Mouse (Mus musculus): ENCODE results near the gene Blcap. TPM values are rescaled to one million over a fixed set of nuclear protein-coding genes. Genes with fewer than 3 reads are reported as not detected.

Gene Blcap
- total RNA-seq, 1 experiment from 2014 or later, result 35.8 TPM

DNA sequence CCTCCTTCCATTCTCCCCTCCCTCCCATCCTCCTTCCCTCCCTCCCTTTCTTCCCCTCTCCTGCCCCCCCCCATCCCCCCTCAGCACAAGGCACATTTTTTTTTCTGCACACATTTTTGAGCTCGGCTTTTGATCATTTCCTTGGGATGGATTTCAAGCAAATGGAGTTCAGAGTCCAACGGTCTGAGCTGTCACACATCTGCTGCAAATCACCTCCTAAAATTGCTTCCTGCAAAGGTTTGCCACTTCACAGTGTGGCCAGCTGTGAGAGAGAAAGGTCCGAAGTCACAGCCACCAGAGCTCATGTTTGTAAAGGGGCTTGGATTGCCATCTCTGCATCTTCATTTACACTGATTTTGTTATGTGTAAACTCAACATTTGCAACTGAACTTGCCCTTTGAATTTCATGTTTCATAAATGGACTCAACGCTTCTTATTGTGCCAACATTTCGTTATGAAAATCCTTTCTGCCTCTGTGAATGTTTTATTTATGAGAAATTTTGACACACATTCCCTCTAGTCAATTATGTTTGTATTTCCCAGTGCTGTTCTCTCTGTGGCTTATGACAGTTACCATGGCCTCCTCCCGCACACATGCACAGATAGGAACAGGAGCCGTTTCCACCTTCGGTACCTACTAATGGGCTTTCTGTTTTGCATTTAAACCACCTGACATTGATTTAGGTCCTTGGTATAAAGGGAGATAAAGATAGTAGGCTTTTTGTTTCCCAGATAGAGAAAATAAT lies 39.2 kb downstream of the Blcap start:
- ATAC-seq (ENCODE audit: extremely low read depth, insufficient number of reproducible peaks, low FRiP score, poor library complexity, severe bottlenecking), result no peak

DNA sequence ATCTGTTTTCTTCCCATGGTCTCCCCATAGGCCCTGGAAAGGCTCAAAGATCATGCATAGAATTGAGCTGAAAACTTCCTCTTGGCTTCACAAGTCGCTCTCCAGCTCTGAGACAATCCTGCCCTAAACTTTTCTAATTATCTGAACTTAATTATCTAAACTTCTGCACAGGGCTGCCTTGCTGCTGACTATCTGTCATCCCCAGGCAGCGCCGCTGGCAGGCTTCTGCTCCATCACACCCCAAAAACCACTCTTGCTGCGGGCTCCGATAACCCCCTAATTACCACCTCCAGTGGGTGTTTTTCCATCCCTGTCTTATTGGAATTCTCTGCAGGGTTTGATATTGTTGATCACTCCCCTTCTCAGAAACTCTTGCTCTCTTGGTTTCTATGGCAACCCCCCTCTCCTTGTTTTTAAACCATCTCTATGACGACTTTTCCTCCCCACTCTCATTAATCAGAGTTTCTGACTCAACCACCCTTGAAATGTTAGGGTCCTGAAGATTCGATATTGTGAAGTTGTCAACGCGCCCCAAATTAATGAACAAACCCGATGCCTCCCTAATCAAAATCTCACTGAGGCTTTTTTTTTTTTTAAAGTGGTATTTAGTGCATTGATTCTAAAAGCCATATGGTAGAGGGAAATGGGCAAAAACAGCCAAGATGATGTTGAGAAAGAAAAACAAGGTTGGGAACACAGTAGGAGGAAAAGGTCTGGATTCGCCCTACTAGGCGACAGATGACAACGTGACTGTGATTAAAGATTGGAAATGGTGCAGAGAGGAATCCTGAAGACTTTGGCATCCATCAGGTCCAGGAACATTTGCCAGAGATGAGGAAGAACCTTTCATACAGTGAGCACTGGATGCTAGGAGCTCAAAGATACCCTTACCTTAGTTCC lies 40.8 kb downstream of the Blcap start:
- no peak for ATAC-seq (ENCODE audit: extremely low read depth, insufficient number of reproducible peaks, low FRiP score, poor library complexity, severe bottlenecking)

GRCm38 (mm10) chr2:157522556-157522955 lies 48.5 kb downstream of the Blcap start:
- ATAC-seq (ENCODE audit: extremely low read depth, insufficient number of reproducible peaks, low FRiP score, poor library complexity, severe bottlenecking), result no peak

- ATAC-seq (ENCODE audit: extremely low read depth, insufficient number of reproducible peaks, low FRiP score, poor library complexity, severe bottlenecking), result no peak
Observed at GRCm38 (mm10) chr2:157520496-157520895, 50.6 kb downstream of the Blcap start.

GRCm38 (mm10) chr2:157519452-157519851 lies 51.6 kb downstream of the Blcap start:
- no peak for ATAC-seq (ENCODE audit: extremely low read depth, insufficient number of reproducible peaks, low FRiP score, poor library complexity, severe bottlenecking)

- no peak for ATAC-seq (ENCODE audit: extremely low read depth, insufficient number of reproducible peaks, low FRiP score, poor library complexity, severe bottlenecking)
Observed at GRCm38 (mm10) chr2:157518451-157518850, 52.6 kb downstream of the Blcap start.

GRCm38 (mm10) chr2:157517526-157517925 lies 53.5 kb downstream of the Blcap start:
- no peak for ATAC-seq (ENCODE audit: extremely low read depth, insufficient number of reproducible peaks, low FRiP score, poor library complexity, severe bottlenecking)

GRCm38 (mm10) chr2:157514353-157514752 lies 56.7 kb downstream of the Blcap start:
- no peak for ATAC-seq (ENCODE audit: extremely low read depth, insufficient number of reproducible peaks, low FRiP score, poor library complexity, severe bottlenecking)

GRCm38 (mm10) chr2:157513737-157514208 lies 57.3 kb downstream of the Blcap start:
- ATAC-seq (ENCODE audit: extremely low read depth, insufficient number of reproducible peaks, low FRiP score, poor library complexity, severe bottlenecking), result 0 out of 2 replicates have a peak, but pooled peaks have one; percentile 13

GRCm38 (mm10) chr2:157512859-157513258 lies 58.2 kb downstream of the Blcap start:
- no peak for ATAC-seq (ENCODE audit: extremely low read depth, insufficient number of reproducible peaks, low FRiP score, poor library complexity, severe bottlenecking)

DNA sequence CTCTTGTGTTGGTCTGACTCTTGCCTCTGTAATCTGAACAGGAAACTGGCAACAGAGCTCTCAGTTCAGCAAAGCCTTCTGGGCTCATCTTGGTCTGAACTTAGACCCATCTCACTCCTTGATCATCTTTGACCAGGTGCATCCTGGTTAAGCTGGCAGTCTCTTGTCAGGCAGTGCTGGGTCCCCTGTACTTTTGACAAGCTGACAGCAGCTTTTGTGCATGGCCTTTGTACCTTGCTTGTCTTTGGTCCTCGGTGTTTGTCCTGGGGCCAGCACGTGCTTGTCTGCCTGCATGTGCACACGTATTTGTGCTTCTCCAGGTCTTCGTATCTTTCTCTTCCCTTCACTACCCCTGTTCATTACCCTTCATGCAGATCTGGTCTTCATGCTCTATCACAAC lies 61.0 kb downstream of the Blcap start:
- ATAC-seq (ENCODE audit: extremely low read depth, insufficient number of reproducible peaks, low FRiP score, poor library complexity, severe bottlenecking), result no peak

- no peak for ATAC-seq (ENCODE audit: extremely low read depth, insufficient number of reproducible peaks, low FRiP score, poor library complexity, severe bottlenecking)
Observed at GRCm38 (mm10) chr2:157509182-157509581, 61.9 kb downstream of the Blcap start.

GRCm38 (mm10) chr2:157506779-157507178 lies 64.3 kb downstream of the Blcap start:
- no peak for ATAC-seq (ENCODE audit: extremely low read depth, insufficient number of reproducible peaks, low FRiP score, poor library complexity, severe bottlenecking)

Other genes starting within 250 kb of the Blcap start
- not detected in 2 replicates for gene Ghrh, start 223.8 kb downstream of the Blcap start, total RNA-seq (2017)
- gene Manbal, start 203.7 kb downstream of the Blcap start, total RNA-seq (2017), result 9.5 and 16.5 TPM in 2 replicates
- 0.37 and 0.47 TPM in 2 replicates for gene Src, start 152.8 kb downstream of the Blcap start, total RNA-seq (2017)
- not detected in 2 replicates for gene Nnat, start 11.2 kb downstream of the Blcap start, total RNA-seq (2017)
- 30.2 and 31.5 TPM in 2 replicates for gene Ctnnbl1, start 166.1 kb upstream of the Blcap start, total RNA-seq (2017)

All from neutrophil, adult 5-6 weeks (primary cell).